Mouse (Mus musculus): ENCODE data around the gene Dennd2a.
A peak's percentile ranks its signal among the peaks of the same experiment; 100 is the strongest.

Gene Dennd2a

DNA sequence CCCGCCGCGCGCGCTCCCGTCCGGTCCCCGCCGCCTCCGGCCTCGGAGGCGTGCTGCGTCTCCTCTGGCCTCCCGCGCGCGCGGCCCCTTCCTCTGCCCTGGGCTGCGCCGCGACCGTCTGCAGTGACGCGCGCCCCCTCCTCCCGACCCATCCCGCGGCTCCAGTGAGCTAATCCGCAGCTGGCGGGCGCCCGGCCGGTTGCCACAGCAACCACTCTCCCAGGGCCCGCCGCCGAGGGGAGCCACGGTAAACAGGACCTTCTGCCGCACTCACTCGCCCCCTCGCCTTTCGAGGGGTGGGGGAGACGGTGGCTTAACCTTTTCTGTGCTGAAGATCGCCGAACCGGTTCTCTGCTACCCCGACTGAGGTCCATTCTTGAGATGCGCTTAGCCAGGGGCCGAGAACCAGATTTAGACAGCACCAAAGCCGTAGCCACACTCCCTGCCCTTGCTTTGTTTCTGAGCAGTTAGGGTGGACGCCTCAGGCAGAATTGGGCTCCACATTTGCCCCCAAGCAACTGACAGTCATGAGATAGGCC lies at the start of gene Dennd2a:
Gene Dennd2a (minus strand): TSS at position 145 of the 539 bp plus-strand sequence.
- DNase-seq (ENCODE audit: low spot score) = peak; percentile 88

DNA sequence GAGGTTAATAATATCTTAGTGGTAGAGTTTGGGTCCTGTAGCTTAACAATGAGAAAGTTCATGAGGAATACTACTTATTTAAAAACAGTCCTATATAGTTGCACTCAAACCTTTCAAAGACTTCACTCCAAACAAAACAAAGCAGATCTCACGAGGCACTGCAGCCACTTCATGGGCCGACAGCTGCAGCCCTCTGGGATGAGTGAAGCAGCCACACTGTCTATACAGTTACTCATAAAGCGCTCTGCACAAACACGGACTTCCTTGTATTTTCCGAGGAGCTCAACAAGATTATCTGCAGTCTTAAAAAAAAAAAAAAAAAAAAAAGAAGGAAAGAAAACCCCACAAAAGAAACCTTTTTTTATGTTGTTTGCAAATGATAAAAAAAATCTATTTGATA lies 49.7 kb upstream of the Dennd2a start:
- DNase-seq (ENCODE audit: low spot score) = no peak

DNA sequence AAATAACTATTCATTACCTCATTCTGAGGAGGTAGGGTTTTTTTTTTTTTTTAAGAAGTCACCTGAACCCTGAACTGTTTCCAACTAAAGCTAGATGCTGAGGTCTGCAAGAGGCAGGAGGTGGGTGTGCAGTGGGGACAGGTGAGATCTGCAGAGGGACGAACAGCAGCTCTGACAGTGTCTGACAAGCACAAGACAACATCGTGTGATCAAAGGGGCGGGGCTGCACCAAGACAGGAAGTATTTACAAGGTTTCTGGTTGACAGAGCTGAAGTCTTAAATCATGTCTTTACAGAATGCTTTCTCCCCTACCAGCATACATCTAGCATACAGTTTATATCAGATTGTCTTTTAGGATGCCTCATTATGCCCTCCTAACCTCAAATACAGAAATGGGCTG lies 49.2 kb upstream of the Dennd2a start:
- DNase-seq (ENCODE audit: low spot score) = no peak

DNA sequence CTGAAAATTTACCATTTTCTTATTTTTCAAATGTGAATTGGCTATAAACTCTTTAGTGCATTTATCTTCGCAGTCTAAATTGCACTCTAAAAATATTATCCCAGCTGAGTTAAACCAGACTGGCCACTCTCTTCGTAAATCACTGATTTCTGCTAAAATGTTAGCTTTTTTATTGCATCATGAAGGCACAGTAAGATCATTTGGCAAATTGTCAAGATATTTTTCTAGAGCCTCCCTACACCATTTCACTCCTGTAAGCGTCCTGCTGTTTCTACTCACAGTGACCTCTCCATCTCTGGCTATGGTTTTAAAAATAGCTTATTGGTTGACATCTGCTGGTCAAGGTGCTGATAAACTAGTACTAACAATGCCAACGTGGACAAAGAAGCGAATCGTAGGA lies 48.4 kb upstream of the Dennd2a start:
- DNase-seq (ENCODE audit: low spot score) = no peak

DNA sequence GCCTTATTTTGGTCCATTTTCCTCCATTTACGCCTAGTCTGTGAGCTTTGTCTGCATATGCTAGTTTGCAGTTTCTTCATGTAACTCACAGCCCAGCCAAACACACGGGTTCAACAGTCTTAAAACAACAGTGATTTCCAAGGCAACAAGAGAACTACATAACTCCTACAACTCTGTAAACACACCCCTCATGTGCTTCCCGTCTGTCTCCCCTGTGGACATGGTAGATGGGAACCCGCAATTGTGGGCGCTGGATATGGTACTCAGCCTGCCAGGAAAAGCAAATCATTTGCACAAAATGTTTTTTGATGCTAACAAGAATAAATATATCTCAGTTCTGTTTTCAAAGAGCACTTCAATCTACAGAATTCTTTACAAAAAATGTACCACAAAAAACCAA lies 46.9 kb upstream of the Dennd2a start:
- peak; percentile 54 for DNase-seq (ENCODE audit: low spot score)

- no peak for DNase-seq (ENCODE audit: low spot score)
Observed at GRCm38 (mm10) chr6:39601828-39602227, 44.2 kb upstream of the Dennd2a start.

GRCm38 (mm10) chr6:39600851-39601250 lies 43.2 kb upstream of the Dennd2a start:
- no peak for DNase-seq (ENCODE audit: low spot score)

DNA sequence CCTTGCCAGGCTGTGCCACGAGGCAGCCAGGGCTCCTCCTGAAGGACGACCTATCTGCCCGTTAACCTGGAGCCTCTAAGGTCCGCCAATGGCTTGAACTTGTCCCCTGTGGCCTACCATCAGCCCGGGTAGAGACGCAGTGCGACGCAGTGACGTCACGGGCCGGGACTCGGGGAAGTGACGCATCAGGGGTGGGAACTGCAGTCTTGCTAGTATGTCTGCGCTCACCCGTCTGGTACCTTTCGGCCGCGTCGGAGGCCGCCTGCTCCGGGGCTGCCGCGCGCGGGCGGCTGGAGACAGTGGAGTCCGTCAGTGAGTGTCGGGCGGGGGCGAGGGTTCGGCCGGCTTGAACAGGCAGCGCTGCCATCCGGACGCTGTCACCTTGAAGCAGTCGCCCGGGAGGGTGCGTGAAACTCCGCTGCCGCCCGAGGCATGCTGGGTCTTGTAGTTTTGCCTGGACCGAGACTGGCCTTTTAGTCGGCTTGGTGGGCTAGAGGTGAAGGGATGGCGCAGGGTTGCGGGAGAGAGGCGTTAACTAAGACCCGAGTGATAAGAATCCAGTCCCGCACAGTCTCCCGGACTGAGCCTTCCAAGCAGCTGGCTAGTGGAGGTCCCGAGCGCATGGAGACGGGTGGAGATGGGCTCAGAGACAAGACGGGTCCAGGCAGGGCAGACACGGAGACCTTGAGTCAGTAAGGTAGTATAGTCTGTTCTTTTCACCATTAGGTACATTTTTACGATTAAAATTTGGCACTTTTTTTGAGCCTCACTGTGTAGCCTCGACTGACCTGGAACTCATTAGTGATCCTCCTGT lies 34.9 kb upstream of the Dennd2a start, which contains the start of gene Ndufb2:
Gene Ndufb2 (plus strand): TSS at position 174 of the 814 bp plus-strand sequence.
- DNase-seq (ENCODE audit: low spot score) = peak; percentile 95

DNA sequence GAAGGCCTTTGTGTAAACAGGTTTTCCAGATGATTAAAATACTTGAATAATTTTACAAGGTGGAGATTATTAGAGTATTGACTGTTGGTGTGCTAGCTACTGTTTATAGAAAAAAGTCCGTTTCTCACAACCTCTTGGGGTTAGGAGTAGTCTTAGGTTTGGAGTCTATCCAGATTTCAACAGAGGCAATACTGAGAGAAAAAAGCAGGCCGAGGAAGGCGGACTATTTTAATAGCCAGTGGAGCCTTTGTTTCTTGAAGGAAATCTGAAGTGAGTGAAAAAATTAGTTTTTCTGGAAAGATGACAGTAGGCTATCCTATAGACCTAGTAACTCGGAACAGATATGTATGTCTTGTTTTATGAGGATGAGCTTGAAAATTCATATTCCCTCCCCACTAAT lies 33.8 kb upstream of the Dennd2a start:
- no peak for DNase-seq (ENCODE audit: low spot score)

DNA sequence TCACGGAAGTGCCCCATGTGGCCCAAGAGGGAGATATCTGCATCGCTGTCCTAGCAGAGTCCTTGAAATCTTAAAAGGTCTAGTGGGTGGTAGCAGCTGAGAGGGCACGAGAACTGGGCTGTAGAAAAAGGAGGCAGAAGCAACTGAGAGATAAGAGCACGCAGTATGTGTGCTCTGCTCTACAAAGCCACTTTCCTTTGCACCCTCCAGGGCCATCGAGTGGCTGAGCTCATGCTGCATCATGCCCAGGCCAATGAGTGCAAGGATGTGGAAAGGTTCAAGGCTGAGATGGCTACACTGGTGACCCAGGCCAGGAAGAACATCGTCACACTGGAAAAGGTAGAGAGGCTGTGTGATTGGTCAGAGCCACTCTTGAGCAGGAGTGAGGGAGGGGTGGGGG lies 27.9 kb upstream of the Dennd2a start, which contains the start of gene Gm42420:
Gene Gm42420 (plus strand): TSS at position 237 of the 400 bp plus-strand sequence.
- no peak for DNase-seq (ENCODE audit: low spot score)

DNA sequence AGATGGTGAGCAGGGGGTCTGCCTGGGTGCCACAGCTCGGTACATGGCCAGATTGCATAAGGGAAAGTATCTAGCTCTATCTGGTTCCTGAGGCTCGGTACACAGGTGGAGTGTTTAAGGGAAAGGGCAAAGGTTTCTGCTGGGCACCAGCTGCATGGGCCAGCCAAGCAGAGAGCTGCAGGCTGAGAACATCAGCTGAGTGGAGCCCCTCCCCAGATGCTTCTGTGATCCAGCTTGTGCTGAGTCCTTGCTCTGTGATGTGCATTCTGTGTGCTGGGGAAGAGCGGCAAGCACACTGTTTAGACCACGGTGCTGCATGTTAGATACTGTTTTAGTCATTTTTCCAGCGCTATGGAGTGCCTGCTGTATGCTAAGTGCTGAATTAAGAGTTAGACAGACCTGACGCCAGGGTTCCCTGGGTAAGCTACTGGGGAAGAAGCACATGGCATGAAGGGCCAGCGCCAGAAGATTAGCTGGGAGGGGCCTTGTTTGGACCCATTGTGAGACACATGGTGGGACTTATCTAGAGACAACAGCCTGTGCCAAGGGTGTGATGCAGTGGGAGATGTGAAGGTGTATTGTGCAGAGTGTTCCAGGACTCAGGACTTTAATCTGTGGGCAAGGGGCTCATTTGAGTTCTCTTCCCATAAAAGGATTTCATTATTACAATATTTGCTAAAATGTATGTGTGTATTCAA lies 23.6 kb upstream of the Dennd2a start:
- no peak for DNase-seq (ENCODE audit: low spot score)

DNA sequence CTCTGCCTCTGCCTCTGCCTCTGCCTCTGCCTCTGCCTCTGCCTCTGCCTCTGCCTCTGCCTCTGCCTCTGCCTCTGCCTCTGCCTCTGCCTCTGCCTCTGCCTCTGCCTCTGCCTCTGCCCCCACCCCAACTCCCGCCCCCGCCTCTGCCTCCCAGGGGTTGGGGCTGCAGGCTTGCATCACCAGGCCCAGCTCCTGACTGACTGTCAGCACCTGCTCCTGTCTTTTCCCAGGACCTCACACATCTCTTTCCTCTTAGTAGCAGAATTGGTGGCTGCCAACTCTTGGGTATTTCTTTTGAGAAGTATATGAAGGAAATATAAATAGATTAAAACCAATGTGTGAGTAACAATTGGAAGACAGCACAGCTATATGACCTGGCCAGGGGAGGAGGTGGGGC lies 22.9 kb upstream of the Dennd2a start:
- DNase-seq (ENCODE audit: low spot score) = no peak

- no peak for DNase-seq (ENCODE audit: low spot score)
Observed at GRCm38 (mm10) chr6:39579552-39579951, 21.9 kb upstream of the Dennd2a start.

DNA sequence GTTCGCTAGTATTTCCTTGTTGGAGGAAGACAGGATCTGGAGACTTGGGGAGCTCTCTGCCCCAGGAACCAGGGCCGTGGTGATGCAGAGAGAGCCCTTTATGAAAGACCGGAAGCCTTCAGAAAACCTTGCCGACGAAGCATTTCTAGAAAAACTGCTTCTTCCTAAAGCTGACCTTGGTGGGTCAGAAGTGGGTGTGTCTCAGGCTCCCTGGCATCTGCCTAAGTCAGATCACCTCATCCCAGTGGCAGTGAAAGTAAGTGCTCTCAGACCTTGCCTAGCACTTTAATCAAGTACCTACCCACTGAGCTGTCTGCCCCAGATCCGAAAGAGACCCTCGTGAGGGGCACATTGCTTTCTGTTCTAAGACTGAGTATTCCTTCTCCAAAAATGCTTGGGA lies 17.3 kb upstream of the Dennd2a start:
- DNase-seq (ENCODE audit: low spot score) = no peak

- no peak for DNase-seq (ENCODE audit: low spot score)
Observed at GRCm38 (mm10) chr6:39574555-39574869, 16.8 kb upstream of the Dennd2a start.

- DNase-seq (ENCODE audit: low spot score) = peak; percentile 82
Observed at GRCm38 (mm10) chr6:39573791-39574554, 16.3 kb upstream of the Dennd2a start, which contains the start of gene Adck2. TSS of gene Adck2 (plus strand) at chr6:39573873.

- DNase-seq (ENCODE audit: low spot score) = no peak
Observed at GRCm38 (mm10) chr6:39570426-39570825, 12.8 kb upstream of the Dennd2a start.

DNA sequence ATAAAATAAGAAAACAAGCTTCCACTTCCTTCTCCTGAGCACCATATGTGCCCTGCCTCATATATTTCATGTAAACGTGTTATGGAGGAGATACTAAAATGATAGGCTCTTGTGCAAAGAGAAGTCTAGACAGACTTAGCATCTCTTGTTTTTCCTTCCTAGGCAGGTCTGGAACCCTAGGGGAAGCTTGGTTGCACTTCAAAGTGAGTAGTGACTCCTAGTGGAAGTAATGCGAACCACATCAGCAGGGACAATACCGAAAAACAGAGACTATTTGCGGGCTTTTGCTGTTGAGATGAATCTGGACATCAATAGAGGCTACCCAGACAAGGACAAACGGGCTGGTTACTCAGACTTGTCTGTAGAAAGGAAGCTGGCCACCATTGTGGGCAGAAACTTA lies 9.9 kb upstream of the Dennd2a start:
- no peak for DNase-seq (ENCODE audit: low spot score)

- DNase-seq (ENCODE audit: low spot score) = peak; percentile 94
Observed at GRCm38 (mm10) chr6:39562166-39563015, 4.7 kb upstream of the Dennd2a start.

GRCm38 (mm10) chr6:39559276-39559939 lies 1.7 kb upstream of the Dennd2a start:
- no peak for DNase-seq (ENCODE audit: low spot score)

Data from layer of hippocampus, adult 11-12 months (tissue).